Comparison of ENCODE assay signal across 8 mouse cellular contexts in genomic region chr9:69454691-69455090, GRCm38 (mm10). TPM values are rescaled to one million over a fixed set of nuclear protein-coding genes. Genes with fewer than 3 reads are reported as not detected.
DNase-seq lines count a peak whose midpoint lies in the region; ATAC-seq and TF ChIP-seq lines count a peak whose summit lies in the region.

No protein-coding gene starts in this region.

- H3K4me3 ChIP-seq in heart, embryonic 12.5 days, result peak overlapping the region; percentile 78
- H3K4me3 ChIP-seq in thymus, adult 2 months (ENCODE audit: control insufficient read depth, insufficient read depth, low read length), result no peak overlapping the region; the same call in 1 of the 2 replicates
- H3K4me3 ChIP-seq in limb, embryonic 14.5 days (replicated peaks; ENCODE audit: low read length), result peak overlapping the region; percentile 79
- peak overlapping the region; percentile 90 for H3K4me3 ChIP-seq in stomach, postnatal 0 days (ENCODE audit: low read depth, low read length)

- TF ChIP-seq EP300 in stomach, postnatal 0 days (optimal IDR thresholded peaks at IDR 0.05), result no peak

- peak overlapping the region; percentile 94 for H3K27ac ChIP-seq in heart, embryonic 12.5 days (ENCODE audit: poor library complexity, severe bottlenecking)
- H3K27ac ChIP-seq in thymus, adult 2 months (ENCODE audit: control insufficient read depth, insufficient read depth, low read length), result peak overlapping the region; percentile 43
- H3K27ac ChIP-seq in limb, embryonic 14.5 days (replicated peaks; ENCODE audit: low read depth, low read length), result peak overlapping the region; percentile 97
- peak overlapping the region; percentile 98 for H3K27ac ChIP-seq in stomach, postnatal 0 days (replicated peaks)

- DNase-seq in heart, adult 8-10 months (ENCODE audit: low spot score), result no peak
- DNase-seq in thymus, adult 2 months, result no peak
- no peak for DNase-seq in thymus, postnatal 14 days
- no peak for DNase-seq in limb, embryonic 14.5 days (ENCODE audit: low spot score)
- DNase-seq in stomach, postnatal 0 days (ENCODE audit: low spot score), result no peak
- no peak for DNase-seq in left cerebral cortex, postnatal 36 days (ENCODE audit: low spot score in 2 of 2)
- DNase-seq in embryo, embryonic 11 days, result no peak

- TF ChIP-seq CTCF in thymus, adult 2 months (IDR thresholded peaks at IDR 0.05; ENCODE audit: borderline replicate concordance, control insufficient read depth, extremely low read depth, insufficient read depth, low read length, poor library complexity), result no peak
- TF ChIP-seq CTCF in stomach, postnatal 0 days (IDR thresholded peaks at IDR 0.05; ENCODE audit: low read depth), result no peak

- no peak for TF ChIP-seq POLR2A in thymus, adult 2 months (IDR thresholded peaks at IDR 0.05; ENCODE audit: control insufficient read depth, extremely low read depth, insufficient read depth, low read length, poor library complexity)
- TF ChIP-seq POLR2A in limb, embryonic 14.5 days (IDR thresholded peaks at IDR 0.05; ENCODE audit: borderline replicate concordance, extremely low read depth, insufficient read depth, insufficient read length), result no peak

- peak overlapping the region; percentile 86 for H3K9ac ChIP-seq in heart, embryonic 12.5 days
- H3K9ac ChIP-seq in limb, embryonic 14.5 days (ENCODE audit: low read depth, low read length, severe bottlenecking), result peak overlapping the region; percentile 92
- peak overlapping the region; percentile 94 for H3K9ac ChIP-seq in stomach, postnatal 0 days (ENCODE audit: low read length)

- peaks cover 6% of the 10 kb centered on the region; the same call in 1 of the 2 replicates for H3K36me3 ChIP-seq in heart, embryonic 12.5 days
- H3K36me3 ChIP-seq in thymus, adult 2 months (ENCODE audit: control insufficient read depth, insufficient read depth, low read length), result no peaks in the 10 kb centered on the region; the same call in 1 of the 2 replicates
- H3K36me3 ChIP-seq in limb, embryonic 14.5 days (ENCODE audit: control insufficient read depth, insufficient read depth, low read length), result peaks cover 6% of the 10 kb centered on the region
- no peaks in the 10 kb centered on the region for H3K36me3 ChIP-seq in stomach, postnatal 0 days (ENCODE audit: control insufficient read depth, insufficient read depth, low read length)

- intact Hi-C loops in left cerebral cortex, postnatal 36 days (cut with DNase I), result no loop called here

- H3K27me3 ChIP-seq in heart, embryonic 12.5 days (replicated peaks), result no peaks in the 10 kb centered on the region
- H3K27me3 ChIP-seq in thymus, adult 2 months (ENCODE audit: control insufficient read depth, insufficient read depth, low read length), result no peaks in the 10 kb centered on the region
- no peaks in the 10 kb centered on the region for H3K27me3 ChIP-seq in limb, embryonic 14.5 days (ENCODE audit: control insufficient read depth, insufficient read depth, low read length)
- no peaks in the 10 kb centered on the region for H3K27me3 ChIP-seq in stomach, postnatal 0 days (ENCODE audit: control insufficient read depth, insufficient read depth, low read length)

- no peaks in the 10 kb centered on the region for H3K9me3 ChIP-seq in heart, embryonic 12.5 days (replicated peaks)
- no peaks in the 10 kb centered on the region for H3K9me3 ChIP-seq in limb, embryonic 14.5 days (ENCODE audit: control insufficient read depth, low read length)
- no peaks in the 10 kb centered on the region for H3K9me3 ChIP-seq in stomach, postnatal 0 days (ENCODE audit: control insufficient read depth, low read length)

- WGBS in heart, embryonic 12.5 days, result 48% methylated on average over 4 of the region's 4 CpGs
- 35% methylated on average over 4 of the region's 4 CpGs for whole genome bisulfite sequencing in thymus, adult 2 months
- WGBS in limb, embryonic 14.5 days, result 27% methylated on average over 4 of the region's 4 CpGs
- WGBS in stomach, postnatal 0 days, result 25% methylated on average over 4 of the region's 4 CpGs

- peak overlapping the region; percentile 75 for H3K4me2 ChIP-seq in heart, embryonic 12.5 days
- H3K4me2 ChIP-seq in limb, embryonic 14.5 days (replicated peaks; ENCODE audit: low read depth, low read length, severe bottlenecking), result peak overlapping the region; percentile 73
- peak overlapping the region; percentile 67 for H3K4me2 ChIP-seq in stomach, postnatal 0 days (replicated peaks; ENCODE audit: low read depth)

- H3K4me1 ChIP-seq in heart, embryonic 12.5 days (replicated peaks), result peaks cover 52% of the 10 kb centered on the region
- H3K4me1 ChIP-seq in thymus, adult 2 months (replicated peaks; ENCODE audit: control insufficient read depth, insufficient read depth, low read length), result peaks cover 41% of the 10 kb centered on the region
- H3K4me1 ChIP-seq in limb, embryonic 14.5 days (ENCODE audit: control insufficient read depth, insufficient read depth, low read length), result peaks cover 58% of the 10 kb centered on the region
- peaks cover 25% of the 10 kb centered on the region for H3K4me1 ChIP-seq in stomach, postnatal 0 days (replicated peaks; ENCODE audit: control insufficient read depth, insufficient read depth)

- ATAC-seq in heart, embryonic 12.5 days (ENCODE audit: insufficient number of reproducible peaks, low FRiP score), result no peak
- ATAC-seq in limb, embryonic 14.5 days (ENCODE audit: low FRiP score, low read depth), result no peak
- ATAC-seq in stomach, postnatal 0 days (ENCODE audit: low FRiP score, low TSS enrichment), result no peak

RNA-seq across cellular contexts. Expression of gene Anxa2, which starts 1.3 kb away (rescaled TPM):
- polyA plus RNA-seq in heart, embryonic 12.5 days (2016; fragmentation: Nextera tagmentation; extraction: Ambion mirVana), result 378 and 387 TPM in 2 replicates
- total RNA-seq in heart, adult 8-10 months (2022), result 10 to 100 TPM; 48.1 to 87.1 (median 65.2) TPM
- 409 and 412 TPM in 2 replicates for polyA plus RNA-seq in thymus, adult 2 months (2012; rRNA removed)
- polyA plus RNA-seq in limb, embryonic 14.5 days (2012; rRNA removed), result 610 and 760 TPM in 2 replicates
- 1,278 and 1,417 TPM in 2 replicates for polyA plus RNA-seq in limb, embryonic 14.5 days (2014; fragmentation: Nextera tagmentation; extraction: Ambion mirVana)
- 634 and 654 TPM in 2 replicates for polyA plus RNA-seq in stomach, postnatal 0 days (2015; fragmentation: Nextera tagmentation; extraction: Ambion mirVana)
- 10 to 100 TPM in 1 of 2 experiments, 1 to 10 TPM in 1; 9.5 to 14.3 TPM for total RNA-seq in left cerebral cortex, postnatal 36 days (2021)

RNA-seq across cellular contexts. Expression of gene Ice2, which starts 57.0 kb away (rescaled TPM):
- polyA plus RNA-seq in heart, embryonic 12.5 days (2016; fragmentation: Nextera tagmentation; extraction: Ambion mirVana), result 14.0 and 17.4 TPM in 2 replicates
- 1 to 10 TPM; 5.4 to 7.4 (median 6.7) TPM for total RNA-seq in heart, adult 8-10 months (2022)
- polyA plus RNA-seq in thymus, adult 2 months (2012; rRNA removed), result 5.6 and 6.8 TPM in 2 replicates
- 12.0 and 13.7 TPM in 2 replicates for polyA plus RNA-seq in limb, embryonic 14.5 days (2012; rRNA removed)
- 15.8 and 16.7 TPM in 2 replicates for polyA plus RNA-seq in limb, embryonic 14.5 days (2014; fragmentation: Nextera tagmentation; extraction: Ambion mirVana)
- polyA plus RNA-seq in stomach, postnatal 0 days (2015; fragmentation: Nextera tagmentation; extraction: Ambion mirVana), result 4.3 and 4.8 TPM in 2 replicates
- total RNA-seq in left cerebral cortex, postnatal 36 days (2021), result 10 to 100 TPM in 1 of 2 experiments, 1 to 10 TPM in 1; 8.7 to 12.0 TPM

Comparison
In these comparisons a context has a peak if more than half of its experiments do, and no peak if none do; other contexts are left out.
1. H3K27ac ChIP-seq: peak in every context shown above with its lines; median percentile 98 in stomach, postnatal 0 days; 97 in limb, embryonic 14.5 days; 94 in heart, embryonic 12.5 days; 43 in thymus, adult 2 months.